Mouse (Mus musculus): ENCODE data around the gene Prkd3.

Gene Prkd3

GRCm38 (mm10) chr17:79020208-79020983, at the start of gene Prkd3:
TSS of gene Prkd3 (minus strand) at chr17:79020816.
- peak; percentile 20 to 62 for DNase-seq (ENCODE audit: low spot score in 2 of 2)

DNA sequence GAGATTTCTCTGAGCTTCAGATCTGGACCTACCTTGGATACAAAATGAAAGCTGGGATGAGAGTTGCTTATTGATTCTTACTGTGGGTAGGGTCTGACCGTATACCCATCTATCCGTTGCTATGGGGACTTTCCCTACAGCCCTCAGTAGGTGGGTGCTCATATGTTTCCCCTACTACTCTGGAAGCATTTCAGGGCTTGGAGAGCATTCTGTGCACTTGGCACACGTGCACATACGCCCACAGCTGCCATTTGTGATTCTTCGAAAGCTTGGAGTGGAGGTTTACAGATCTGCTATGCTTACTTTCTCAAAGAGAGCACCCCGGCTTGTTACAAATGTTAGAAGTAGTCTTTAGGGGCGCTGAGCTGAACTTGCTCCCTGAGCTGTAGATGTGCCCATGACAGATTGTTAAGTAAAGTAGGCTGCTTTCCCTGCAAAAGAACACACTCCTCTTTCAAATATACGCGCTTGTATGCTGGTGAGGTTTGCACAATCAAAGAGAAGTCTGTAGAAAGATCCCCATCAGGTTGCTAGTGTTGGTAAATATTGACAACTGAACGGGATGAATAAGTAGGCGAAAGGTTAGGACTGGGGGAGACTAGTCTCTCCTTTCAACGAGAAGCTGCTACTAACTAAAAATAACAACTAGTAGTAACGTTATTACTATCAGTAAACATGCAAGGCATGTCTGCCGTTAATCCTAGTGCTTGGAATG, 49.3 kb upstream of the Prkd3 start:
- DNase-seq (ENCODE audit: low spot score in 2 of 2) = peak; percentile 11 to 20

- DNase-seq (ENCODE audit: low spot score in 2 of 2) = no peak
Measured at GRCm38 (mm10) chr17:79069019-79069418, 48.4 kb upstream of the Prkd3 start.

GRCm38 (mm10) chr17:79068581-79068980, 48.0 kb upstream of the Prkd3 start:
- no peak for DNase-seq (ENCODE audit: low spot score in 2 of 2)

- DNase-seq (ENCODE audit: low spot score in 2 of 2) = no peak
Measured at GRCm38 (mm10) chr17:79064250-79064649, 43.6 kb upstream of the Prkd3 start.

GRCm38 (mm10) chr17:79060221-79060620, 39.6 kb upstream of the Prkd3 start:
- DNase-seq (ENCODE audit: low spot score in 2 of 2) = no peak

DNA sequence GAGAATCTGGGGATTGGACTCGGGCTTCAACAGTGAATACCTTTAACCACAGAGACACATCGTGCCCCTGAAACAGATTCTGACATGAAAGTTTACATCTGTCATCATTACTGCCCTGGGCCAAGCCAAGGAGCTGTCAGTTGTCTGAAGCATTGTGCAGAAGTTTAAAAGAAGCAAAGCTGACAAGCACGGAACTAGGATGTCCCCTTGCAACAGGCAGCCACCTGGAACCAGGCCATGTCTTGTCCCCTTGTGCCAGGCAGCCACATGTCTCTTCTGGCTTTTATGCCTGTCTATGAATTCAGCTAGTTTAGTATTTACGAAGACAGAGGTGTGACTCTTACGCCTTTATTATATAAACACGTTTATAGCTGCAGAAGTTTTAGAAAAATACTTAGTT, 37.7 kb upstream of the Prkd3 start:
- DNase-seq (ENCODE audit: low spot score in 2 of 2) = no peak

DNA sequence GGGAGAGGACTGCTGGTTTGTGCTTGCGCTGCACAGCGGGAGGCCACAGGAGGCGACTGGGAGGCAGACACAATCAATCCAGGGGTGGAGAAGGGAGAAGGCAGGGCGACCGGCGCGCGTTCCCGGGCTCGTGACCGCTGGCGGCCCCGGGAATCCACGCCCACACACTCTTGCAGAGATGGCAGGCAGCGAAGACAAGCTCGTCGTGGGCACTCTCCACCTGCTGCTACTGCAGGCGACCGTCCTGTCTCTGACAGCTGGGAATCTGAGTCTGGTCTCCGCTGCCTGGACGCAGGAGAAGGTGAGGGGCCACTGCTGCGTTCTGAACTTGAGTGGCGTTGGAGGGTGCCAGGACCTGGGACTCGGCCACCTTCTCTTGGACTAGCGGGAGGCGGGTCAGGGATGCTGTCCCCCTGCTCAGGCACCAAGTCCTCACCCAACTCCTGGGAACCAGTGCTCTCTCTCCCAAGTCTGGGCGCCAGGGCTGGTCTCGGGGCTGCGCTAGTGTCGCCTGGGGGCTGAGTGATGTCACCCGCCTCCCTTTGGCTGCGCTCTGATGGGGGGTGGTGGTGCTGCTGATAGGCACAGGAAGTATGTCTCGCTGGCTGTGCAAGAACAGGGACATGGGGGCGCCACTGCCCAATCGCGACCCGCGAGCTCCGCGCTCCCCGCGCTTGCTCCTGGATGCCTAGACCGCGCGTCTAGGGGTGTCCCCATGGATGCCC, 31.6 kb upstream of the Prkd3 start:
- DNase-seq (ENCODE audit: low spot score in 2 of 2) = peak; percentile 68 to 76

DNA sequence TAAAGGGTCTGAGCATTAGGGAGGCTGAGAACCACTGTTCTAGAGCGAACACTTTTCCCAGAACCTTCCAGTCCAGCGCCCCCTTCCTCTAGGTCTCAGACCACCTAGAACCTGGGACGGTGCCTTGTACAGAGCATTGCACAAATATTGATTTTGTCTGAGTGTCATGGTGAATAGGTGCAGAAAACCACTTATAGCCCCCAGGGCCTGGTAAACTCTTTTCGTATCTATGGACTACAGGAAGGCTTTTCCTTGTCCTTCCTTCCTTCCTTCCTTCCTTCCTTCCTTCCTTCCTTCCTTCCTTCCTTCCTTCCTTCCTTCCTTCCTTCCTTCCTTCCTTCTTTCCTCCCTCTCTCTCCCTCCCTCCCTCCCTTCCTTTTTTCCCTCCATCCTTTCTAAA, 31.0 kb upstream of the Prkd3 start, which contains the start of gene Qpct:
TSS of gene Qpct (plus strand) at position 301 of the 400 bp plus-strand sequence.
- no peak for DNase-seq (ENCODE audit: low spot score in 2 of 2)

DNA sequence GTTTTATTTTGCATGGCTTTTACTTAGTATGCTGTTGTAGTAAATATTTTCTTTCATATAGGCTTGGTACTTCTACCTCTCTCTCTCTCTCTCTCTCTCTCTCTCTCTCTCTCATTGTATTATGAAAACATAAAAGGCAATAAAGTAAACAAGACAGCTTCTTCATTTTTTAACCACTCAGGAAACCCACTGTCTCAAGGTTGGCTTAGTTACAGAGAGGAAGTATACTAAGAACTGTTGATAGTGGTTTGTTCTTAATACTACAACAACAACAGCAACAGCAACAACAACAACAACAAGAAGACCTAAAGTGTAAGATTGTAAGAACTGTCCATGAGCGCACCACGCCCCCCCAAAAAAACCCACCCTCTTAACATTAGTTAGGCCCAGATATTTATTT, 23.1 kb upstream of the Prkd3 start:
- DNase-seq (ENCODE audit: low spot score in 2 of 2) = no peak

DNA sequence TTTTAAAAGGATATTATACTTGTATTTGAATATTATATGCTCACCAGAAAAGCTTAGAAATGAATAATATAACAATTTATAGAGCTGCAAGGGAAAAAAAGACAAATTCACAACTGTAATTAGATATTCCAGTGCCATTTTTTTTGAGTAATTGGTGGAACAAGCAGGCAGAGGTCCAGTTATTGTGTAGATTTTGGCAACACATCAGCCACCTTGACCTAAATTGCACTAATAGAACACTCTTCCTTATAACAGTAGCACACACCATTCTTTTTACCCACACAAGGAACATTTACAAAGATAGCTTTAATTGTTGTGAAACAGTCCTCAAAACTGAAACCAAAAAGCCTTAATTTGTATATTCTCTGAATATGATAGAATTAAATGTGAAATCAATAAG, 19.0 kb upstream of the Prkd3 start:
- DNase-seq (ENCODE audit: low spot score in 2 of 2) = no peak

DNA sequence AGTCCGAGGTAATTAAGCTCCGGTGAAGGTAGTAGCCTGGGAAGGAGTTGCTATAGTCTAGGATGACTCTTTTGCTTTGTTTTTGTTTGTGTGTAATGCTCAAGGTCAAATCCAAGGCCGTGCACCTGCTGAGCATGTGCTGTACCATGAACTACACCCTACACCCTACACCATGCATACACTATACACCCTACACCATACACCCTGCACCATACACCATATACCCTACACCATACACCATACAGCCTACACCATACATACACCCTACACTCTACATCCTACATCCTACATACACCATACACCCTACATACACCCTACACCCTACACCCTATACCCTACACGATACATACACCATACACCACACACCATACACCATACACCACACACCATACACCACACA, 12.2 kb upstream of the Prkd3 start:
- no peak for DNase-seq (ENCODE audit: low spot score in 2 of 2)

DNA sequence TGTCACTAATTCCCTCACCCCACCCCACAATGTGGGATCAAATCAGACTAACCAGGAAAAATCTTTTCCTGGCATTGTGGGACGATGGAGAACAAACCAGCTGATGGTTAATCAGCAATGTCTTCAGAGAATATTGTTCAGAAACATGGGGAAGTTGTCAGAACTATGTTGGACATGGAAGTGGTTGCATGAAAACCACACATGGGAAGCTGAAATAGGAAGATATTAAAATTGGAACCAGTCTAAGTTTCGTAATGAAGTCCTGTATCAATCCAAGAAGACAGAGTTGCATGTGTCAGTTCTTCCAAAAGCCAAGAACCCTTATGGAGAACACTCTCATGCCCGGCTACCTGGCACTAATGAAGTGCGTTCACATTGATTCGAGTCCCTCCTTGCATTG, 11.0 kb upstream of the Prkd3 start:
- no peak for DNase-seq (ENCODE audit: low spot score in 2 of 2)

DNA sequence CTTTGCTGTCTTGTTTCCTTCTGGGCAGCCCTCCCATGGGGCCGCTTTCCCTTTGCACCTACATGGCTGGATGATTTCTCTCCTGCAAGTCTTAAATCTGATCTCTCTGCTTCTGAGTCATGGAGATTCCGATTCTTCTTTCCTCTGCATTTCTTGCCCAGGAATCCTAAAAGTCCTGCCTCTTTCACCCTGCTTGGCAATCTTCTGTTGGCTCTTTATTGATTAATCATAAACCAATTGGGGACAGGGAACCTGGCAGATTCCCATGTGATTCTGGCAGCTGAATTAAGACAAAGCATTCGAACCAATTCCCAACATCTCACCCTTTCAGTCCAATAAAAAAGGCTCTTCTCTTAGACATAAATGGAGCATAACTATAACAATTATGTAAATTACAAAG, 8.6 kb upstream of the Prkd3 start:
- no peak for DNase-seq (ENCODE audit: low spot score in 2 of 2)

GRCm38 (mm10) chr17:79024544-79024943, 3.9 kb upstream of the Prkd3 start:
- DNase-seq (ENCODE audit: low spot score in 2 of 2) = no peak

GRCm38 (mm10) chr17:79022746-79023145, 2.1 kb upstream of the Prkd3 start:
- DNase-seq (ENCODE audit: low spot score in 2 of 2) = no peak

DNA sequence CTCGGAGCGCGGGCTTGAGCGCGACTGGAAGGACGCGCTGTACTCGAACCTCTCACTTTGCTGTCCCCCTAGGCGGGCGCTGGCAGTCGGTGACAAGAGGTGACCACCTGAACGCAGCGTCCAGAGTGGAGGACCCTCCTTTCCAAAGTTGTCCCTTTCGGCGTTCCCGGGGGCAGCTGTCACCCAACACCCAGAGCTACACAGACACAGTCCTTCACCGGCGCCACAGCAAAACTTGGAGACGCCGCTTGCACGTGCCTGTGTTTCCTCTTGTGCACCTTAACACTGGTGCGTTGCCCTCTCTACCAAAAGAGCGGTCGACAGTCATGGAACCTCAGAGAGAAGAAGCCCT, 344 bp upstream of the Prkd3 start:
- no peak for DNase-seq (ENCODE audit: low spot score in 2 of 2)

DNA sequence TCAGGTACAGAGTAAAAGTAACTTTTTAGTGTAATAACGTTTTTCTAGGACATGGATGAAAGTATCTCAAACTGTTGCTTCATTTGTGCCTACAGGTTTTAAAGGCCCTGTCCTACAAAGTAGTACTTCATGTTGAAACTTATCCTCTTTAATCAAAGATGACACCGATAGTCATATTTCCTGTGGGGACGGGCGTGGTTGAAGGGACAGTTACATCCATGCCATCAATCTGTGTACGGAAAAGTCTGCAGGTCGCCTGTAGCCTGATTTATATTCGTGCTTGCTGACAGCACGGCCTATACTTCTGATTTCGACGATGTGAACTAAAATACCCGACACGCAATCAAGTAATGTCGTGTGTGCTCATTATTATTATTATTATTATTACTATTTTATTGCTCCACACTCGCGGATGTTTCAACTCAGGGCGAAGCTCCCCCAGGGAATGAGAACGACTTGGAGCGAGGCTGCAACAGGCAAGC, 849 bp downstream of the Prkd3 start:
- no peak for DNase-seq (ENCODE audit: low spot score in 2 of 2)

DNA sequence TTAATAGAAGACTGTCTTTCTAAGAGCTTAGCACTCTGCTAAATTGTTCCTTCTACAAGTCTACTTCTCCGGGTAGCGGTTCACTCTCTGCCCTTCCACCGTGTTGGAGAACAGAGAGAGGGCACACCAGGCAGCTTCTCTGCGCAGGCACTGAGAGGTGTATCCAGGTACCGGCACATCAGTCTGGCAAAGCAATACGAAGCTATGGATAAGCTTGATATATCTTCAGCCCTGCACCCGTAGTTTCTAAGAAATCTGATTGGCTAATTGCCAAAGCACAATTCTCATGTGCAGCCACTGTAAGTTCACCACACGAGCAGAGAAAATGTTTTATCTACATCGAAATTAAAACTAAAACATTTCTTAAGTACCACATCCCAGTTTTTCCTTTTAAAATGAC, 2.2 kb downstream of the Prkd3 start:
- no peak for DNase-seq (ENCODE audit: low spot score in 2 of 2)

- no peak for DNase-seq (ENCODE audit: low spot score in 2 of 2)
Measured at GRCm38 (mm10) chr17:79015831-79016230, 4.8 kb downstream of the Prkd3 start.

GRCm38 (mm10) chr17:79014911-79015685, 5.5 kb downstream of the Prkd3 start:
- DNase-seq (ENCODE audit: low spot score in 2 of 2) = no peak

DNA sequence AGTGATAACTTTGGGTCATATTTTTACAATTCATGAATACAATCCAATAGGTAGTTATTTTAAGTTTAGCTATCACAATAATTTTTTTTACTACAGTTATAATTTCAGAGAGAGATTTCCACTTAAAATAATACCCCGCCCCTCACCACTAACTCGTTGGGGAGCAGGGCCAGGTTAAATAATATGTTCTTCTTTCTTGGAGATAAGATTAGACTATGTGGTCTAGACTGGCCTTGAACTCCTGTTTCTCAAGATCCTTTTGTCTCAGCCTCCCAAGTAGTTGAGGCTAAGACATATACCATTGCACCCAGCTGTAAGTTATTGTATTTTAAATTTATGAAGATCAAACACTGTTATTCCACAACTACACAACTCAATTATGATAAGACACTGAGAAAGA, 7.0 kb downstream of the Prkd3 start:
- DNase-seq (ENCODE audit: low spot score in 2 of 2) = no peak
